Mouse (Mus musculus): ENCODE results near the gene Nqo1. TPM values are rescaled to one million over a fixed set of nuclear protein-coding genes. Genes with fewer than 3 reads are reported as not detected.

Nqo1 gene
- total RNA-seq (2017) = 2.8 and 4.8 TPM in 2 replicates

GRCm38 (mm10) chr8:107403038-107403781 lies at the start of gene Nqo1:
Gene Nqo1, minus strand, starts transcription at chr8:107403206.
- peak; percentile 94 for ATAC-seq (replicated peaks in 1 of 2; ENCODE audit: insufficient read depth in 1 of 2, low FRiP score in 2 of 2, low TSS enrichment in 1 of 2, low read depth in 1 of 2, poor library complexity in 2 of 2, severe bottlenecking in 2 of 2)

- ATAC-seq (replicated peaks in 1 of 2; ENCODE audit: insufficient read depth in 1 of 2, low FRiP score in 2 of 2, low TSS enrichment in 1 of 2, low read depth in 1 of 2, poor library complexity in 2 of 2, severe bottlenecking in 2 of 2) = no peak
These were observed 48.5 kb upstream of the Nqo1 start for GRCm38 (mm10) chr8:107451414-107452066.

- ATAC-seq (replicated peaks in 1 of 2; ENCODE audit: insufficient read depth in 1 of 2, low FRiP score in 2 of 2, low TSS enrichment in 1 of 2, low read depth in 1 of 2, poor library complexity in 2 of 2, severe bottlenecking in 2 of 2) = no peak
These were observed 46.6 kb upstream of the Nqo1 start for GRCm38 (mm10) chr8:107449655-107450054.

- ATAC-seq (replicated peaks in 1 of 2; ENCODE audit: insufficient read depth in 1 of 2, low FRiP score in 2 of 2, low TSS enrichment in 1 of 2, low read depth in 1 of 2, poor library complexity in 2 of 2, severe bottlenecking in 2 of 2) = no peak
These were observed 46.1 kb upstream of the Nqo1 start for GRCm38 (mm10) chr8:107449130-107449529.

- no peak for ATAC-seq (replicated peaks in 1 of 2; ENCODE audit: insufficient read depth in 1 of 2, low FRiP score in 2 of 2, low TSS enrichment in 1 of 2, low read depth in 1 of 2, poor library complexity in 2 of 2, severe bottlenecking in 2 of 2)
These were observed 45.4 kb upstream of the Nqo1 start for GRCm38 (mm10) chr8:107448382-107448889.

GRCm38 (mm10) chr8:107447713-107448112 lies 44.7 kb upstream of the Nqo1 start:
- ATAC-seq (replicated peaks in 1 of 2; ENCODE audit: insufficient read depth in 1 of 2, low FRiP score in 2 of 2, low TSS enrichment in 1 of 2, low read depth in 1 of 2, poor library complexity in 2 of 2, severe bottlenecking in 2 of 2) = no peak

GRCm38 (mm10) chr8:107444626-107445025 lies 41.6 kb upstream of the Nqo1 start:
- no peak for ATAC-seq (replicated peaks in 1 of 2; ENCODE audit: insufficient read depth in 1 of 2, low FRiP score in 2 of 2, low TSS enrichment in 1 of 2, low read depth in 1 of 2, poor library complexity in 2 of 2, severe bottlenecking in 2 of 2)

- no peak for ATAC-seq (replicated peaks in 1 of 2; ENCODE audit: insufficient read depth in 1 of 2, low FRiP score in 2 of 2, low TSS enrichment in 1 of 2, low read depth in 1 of 2, poor library complexity in 2 of 2, severe bottlenecking in 2 of 2)
These were observed 37.0 kb upstream of the Nqo1 start for GRCm38 (mm10) chr8:107439880-107440625.

GRCm38 (mm10) chr8:107437711-107438110 lies 34.7 kb upstream of the Nqo1 start:
- ATAC-seq (replicated peaks in 1 of 2; ENCODE audit: insufficient read depth in 1 of 2, low FRiP score in 2 of 2, low TSS enrichment in 1 of 2, low read depth in 1 of 2, poor library complexity in 2 of 2, severe bottlenecking in 2 of 2) = no peak

- peak; percentile 44 to 52; a peak in 2 of 4 replicates for ATAC-seq (replicated peaks in 1 of 2; ENCODE audit: insufficient read depth in 1 of 2, low FRiP score in 2 of 2, low TSS enrichment in 1 of 2, low read depth in 1 of 2, poor library complexity in 2 of 2, severe bottlenecking in 2 of 2)
These were observed 33.9 kb upstream of the Nqo1 start for GRCm38 (mm10) chr8:107436841-107437421.

GRCm38 (mm10) chr8:107435962-107436831 lies 33.2 kb upstream of the Nqo1 start, which contains the start of gene Wwp2:
Gene Wwp2, plus strand, starts transcription at chr8:107436365.
- ATAC-seq (replicated peaks in 1 of 2; ENCODE audit: insufficient read depth in 1 of 2, low FRiP score in 2 of 2, low TSS enrichment in 1 of 2, low read depth in 1 of 2, poor library complexity in 2 of 2, severe bottlenecking in 2 of 2) = peak; percentile 60 to 80

GRCm38 (mm10) chr8:107435421-107435961 lies 32.5 kb upstream of the Nqo1 start:
- peak; percentile 19 to 29; a peak in 1 of 4 replicates for ATAC-seq (replicated peaks in 1 of 2; ENCODE audit: insufficient read depth in 1 of 2, low FRiP score in 2 of 2, low TSS enrichment in 1 of 2, low read depth in 1 of 2, poor library complexity in 2 of 2, severe bottlenecking in 2 of 2)

- no peak for ATAC-seq (replicated peaks in 1 of 2; ENCODE audit: insufficient read depth in 1 of 2, low FRiP score in 2 of 2, low TSS enrichment in 1 of 2, low read depth in 1 of 2, poor library complexity in 2 of 2, severe bottlenecking in 2 of 2)
These were observed 27.8 kb upstream of the Nqo1 start for GRCm38 (mm10) chr8:107430821-107431220.

GRCm38 (mm10) chr8:107425230-107425597 lies 22.2 kb upstream of the Nqo1 start:
- no peak for ATAC-seq (replicated peaks in 1 of 2; ENCODE audit: insufficient read depth in 1 of 2, low FRiP score in 2 of 2, low TSS enrichment in 1 of 2, low read depth in 1 of 2, poor library complexity in 2 of 2, severe bottlenecking in 2 of 2)

- ATAC-seq (replicated peaks in 1 of 2; ENCODE audit: insufficient read depth in 1 of 2, low FRiP score in 2 of 2, low TSS enrichment in 1 of 2, low read depth in 1 of 2, poor library complexity in 2 of 2, severe bottlenecking in 2 of 2) = peak; percentile 97 to 98
These were observed 21.7 kb upstream of the Nqo1 start, which contains the start of gene Nob1 for GRCm38 (mm10) chr8:107424597-107425229. Gene Nob1, minus strand, starts transcription at chr8:107425051.

- ATAC-seq (replicated peaks in 1 of 2; ENCODE audit: insufficient read depth in 1 of 2, low FRiP score in 2 of 2, low TSS enrichment in 1 of 2, low read depth in 1 of 2, poor library complexity in 2 of 2, severe bottlenecking in 2 of 2) = no peak
These were observed 21.2 kb upstream of the Nqo1 start for GRCm38 (mm10) chr8:107424176-107424575.
